Mouse (Mus musculus): ENCODE measurements around the gene Olfr1428. TPM values are rescaled to one million over a fixed set of nuclear protein-coding genes. Genes with fewer than 3 reads are reported as not detected.

The Olfr1428 gene
- not detected in 2 replicates for polyA plus RNA-seq (2012; ENCODE audit: low replicate concordance)

GRCm38 (mm10) chr19:12115797-12116196, at the start of gene Olfr1428:
Gene Olfr1428, minus strand, starts transcription at chr19:12115897.

DNA sequence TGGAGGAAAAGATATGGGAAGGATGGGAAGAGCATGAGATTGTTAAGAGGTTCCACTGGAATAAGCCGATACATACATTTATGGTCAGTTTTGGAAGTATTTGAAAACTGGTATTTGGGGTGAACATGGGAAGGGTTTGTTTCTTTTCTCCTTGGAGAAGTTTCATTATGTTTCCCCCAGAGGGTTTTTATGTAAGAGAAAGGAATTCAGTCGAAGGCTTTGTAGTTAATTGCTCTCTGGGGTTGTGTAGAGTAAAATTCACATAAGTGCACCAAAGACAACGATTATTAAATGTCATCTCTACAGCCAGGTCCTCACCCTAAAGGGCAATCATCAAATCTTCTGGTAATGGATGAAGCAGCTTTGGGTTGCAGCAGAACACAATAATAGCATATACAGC, 7.4 kb upstream of the Olfr1428 start, which contains the start of gene Olfr76:
Gene Olfr76, minus strand, starts transcription at position 101 of the 400 bp plus-strand sequence.

GRCm38 (mm10) chr19:12103234-12103633, 12.5 kb downstream of the Olfr1428 start, which contains the start of gene Olfr1427:
Gene Olfr1427, minus strand, starts transcription at chr19:12103334.

DNA sequence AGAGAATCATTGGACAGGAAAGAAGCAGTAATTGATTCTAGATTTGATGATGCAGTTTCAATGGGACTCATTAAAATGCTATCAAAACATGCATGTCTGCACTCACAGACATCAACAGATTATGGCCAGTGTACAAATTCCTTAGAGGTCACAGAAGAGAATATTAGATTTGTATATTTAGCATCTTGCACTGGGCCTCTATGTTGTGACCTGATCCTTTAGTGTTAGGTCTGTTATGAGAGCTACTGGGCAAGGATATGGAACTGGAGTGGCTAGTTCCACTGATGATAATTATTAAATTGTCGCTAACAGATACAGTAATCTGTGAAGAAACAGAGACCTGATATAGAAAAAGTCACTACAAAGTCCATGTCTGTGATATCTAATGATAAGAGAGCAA, 23.8 kb downstream of the Olfr1428 start, which contains the start of gene Olfr1426:
Gene Olfr1426, minus strand, starts transcription at position 101 of the 400 bp plus-strand sequence.

GRCm38 (mm10) chr19:12077631-12078030, 38.1 kb downstream of the Olfr1428 start, which contains the start of gene Olfr1425:
Gene Olfr1425, minus strand, starts transcription at chr19:12077731.

DNA sequence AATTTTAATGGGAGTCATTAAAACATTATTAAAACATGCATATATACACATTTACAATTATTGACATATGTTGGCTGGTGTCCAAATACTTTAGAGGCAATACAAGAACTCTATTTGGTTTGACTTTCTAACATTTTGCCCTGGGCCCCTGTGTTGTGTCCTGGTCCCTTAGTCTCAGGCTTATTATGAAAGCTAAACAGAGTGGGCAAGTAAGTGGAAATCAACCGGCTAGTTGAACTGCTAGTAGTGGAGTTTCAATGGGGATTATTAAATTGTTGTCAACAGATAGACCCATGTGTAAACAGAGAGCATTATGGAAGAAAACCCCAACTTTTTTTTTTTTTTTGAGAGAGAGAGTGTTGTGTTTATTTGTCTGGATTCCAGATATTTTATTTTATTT, 53.1 kb downstream of the Olfr1428 start, which contains the start of gene Olfr1424:
Gene Olfr1424, minus strand, starts transcription at position 101 of the 400 bp plus-strand sequence.

Other genes with a start within 250 kb of the Olfr1428 start
- not detected in 2 replicates for gene Olfr1419, start 240.8 kb downstream of the Olfr1428 start, polyA plus RNA-seq (2012; ENCODE audit: low replicate concordance)
- gene Olfr1420, start 229.3 kb downstream of the Olfr1428 start, polyA plus RNA-seq (2012; ENCODE audit: low replicate concordance) = not detected in 2 replicates
- gene Patl1, start 203.5 kb downstream of the Olfr1428 start, polyA plus RNA-seq (2012; ENCODE audit: low replicate concordance) = 7.4 and 15.6 TPM in 2 replicates
- 5.8 and 7.0 TPM in 2 replicates for gene Osbp, start 150.0 kb downstream of the Olfr1428 start, polyA plus RNA-seq (2012; ENCODE audit: low replicate concordance)
- 0.05 TPM in 1 of 2 replicates, not detected in the other for gene Olfr1423, start 74.6 kb downstream of the Olfr1428 start, polyA plus RNA-seq (2012; ENCODE audit: low replicate concordance)
- gene Olfr1424, start 53.2 kb downstream of the Olfr1428 start, polyA plus RNA-seq (2012; ENCODE audit: low replicate concordance) = not detected in 2 replicates
- 0.08 TPM in 1 of 2 replicates, not detected in the other for gene Olfr1425, start 38.2 kb downstream of the Olfr1428 start, polyA plus RNA-seq (2012; ENCODE audit: low replicate concordance)
- gene Olfr1426, start 23.9 kb downstream of the Olfr1428 start, polyA plus RNA-seq (2012; ENCODE audit: low replicate concordance) = not detected in 2 replicates
- gene Olfr1427, start 12.6 kb downstream of the Olfr1428 start, polyA plus RNA-seq (2012; ENCODE audit: low replicate concordance) = not detected in 2 replicates
- gene Olfr76, start 7.3 kb upstream of the Olfr1428 start, polyA plus RNA-seq (2012; ENCODE audit: low replicate concordance) = not detected in 2 replicates
- not detected in 2 replicates for gene Olfr1555-ps1, start 54.2 kb upstream of the Olfr1428 start, polyA plus RNA-seq (2012; ENCODE audit: low replicate concordance)
- 0.19 TPM in 1 of 2 replicates, not detected in the other for gene Olfr1431, start 84.7 kb upstream of the Olfr1428 start, polyA plus RNA-seq (2012; ENCODE audit: low replicate concordance)
- not detected in 2 replicates for gene Olfr1432, start 116.7 kb upstream of the Olfr1428 start, polyA plus RNA-seq (2012; ENCODE audit: low replicate concordance)
- gene Olfr262, start 125.8 kb upstream of the Olfr1428 start, polyA plus RNA-seq (2012; ENCODE audit: low replicate concordance) = not detected in 2 replicates
- 0.17 TPM in 1 of 2 replicates, not detected in the other for gene Olfr235, start 145.1 kb upstream of the Olfr1428 start, polyA plus RNA-seq (2012; ENCODE audit: low replicate concordance)
- gene Olfr1434, start 164.0 kb upstream of the Olfr1428 start, polyA plus RNA-seq (2012; ENCODE audit: low replicate concordance) = not detected in 2 replicates
- not detected in 2 replicates for gene Olfr1436, start 183.2 kb upstream of the Olfr1428 start, polyA plus RNA-seq (2012; ENCODE audit: low replicate concordance)
- not detected in 2 replicates for gene Olfr1437, start 209.2 kb upstream of the Olfr1428 start, polyA plus RNA-seq (2012; ENCODE audit: low replicate concordance)
- not detected in 2 replicates for gene Olfr1438-ps1, start 220.0 kb upstream of the Olfr1428 start, polyA plus RNA-seq (2012; ENCODE audit: low replicate concordance)